Mouse (Mus musculus) MEL (cell line): ENCODE measurements around the gene Rit1. TPM values are rescaled to one million over a fixed set of nuclear protein-coding genes. Genes with fewer than 3 reads are reported as not detected.
A peak's percentile ranks its signal among the peaks of the same experiment; 100 is the strongest.

Experiments used
- DNase-seq: peaks from one replicate; pipeline ENCODE4 v3.0.0; 2011; ENCODE audit warnings: low read depth, low spot score
- H3K27ac ChIP-seq: 2 replicates; pipeline ENCODE4 v1.5.1; 2012; ENCODE audit warnings: low read depth, mild to moderate bottlenecking, control low read depth, low read length, moderate library complexity; ENCODE audit not compliant: control insufficient read depth
- H3K27me3 ChIP-seq, 2 experiments: fragments of 150-350 bp in 1 of 2; sonication (generic) in 1 of 2; 2 replicates each; pipeline ENCODE4 v1.6.1; 2012; ENCODE audit warnings: low read length in 2 of 2, mild to moderate bottlenecking in 2 of 2, improper control_type of control experiment in 1 of 2, moderate library complexity in 1 of 2; ENCODE audit not compliant: insufficient read depth in 2 of 2, control insufficient read depth in 1 of 2
- H3K36me3 ChIP-seq, 2 experiments: 2 replicates each; pipeline ENCODE4 v1.6.1; 2012 to 2014; ENCODE audit warnings: low read length in 2 of 2, improper control_type of control experiment in 1 of 2, inconsistent platforms in 1 of 2, mild to moderate bottlenecking in 1 of 2; ENCODE audit not compliant: insufficient read depth in 2 of 2, control insufficient read depth in 1 of 2
- H3K4me1 ChIP-seq, 2 experiments: fragments of 150-350 bp in 1 of 2; sonication (generic) in 1 of 2; 2 replicates each; pipeline ENCODE4 v1.6.1; 2012; ENCODE audit warnings: low read length in 2 of 2, improper control_type of control experiment in 1 of 2, mild to moderate bottlenecking in 1 of 2; ENCODE audit not compliant: insufficient read depth in 2 of 2, control insufficient read depth in 1 of 2
- H3K4me3 ChIP-seq, 2 experiments: fragments of 150-350 bp in 1 of 2; sonication (generic) in 1 of 2; 2 replicates each; pipeline ENCODE4 v1.5.1; 2012; ENCODE audit warnings: low read depth in 2 of 2, low read length in 2 of 2, mild to moderate bottlenecking in 2 of 2, moderate library complexity in 2 of 2, control low read depth in 1 of 2, improper control_type of control experiment in 1 of 2; ENCODE audit not compliant: control insufficient read depth in 1 of 2, insufficient read depth in 1 of 2
- H3K79me2 ChIP-seq: 2 replicates; pipeline ENCODE4 v1.6.1; 2012; ENCODE audit warnings: mild to moderate bottlenecking, low read length, moderate library complexity; ENCODE audit not compliant: control insufficient read depth, poor library complexity, insufficient read depth
- H3K9ac ChIP-seq: 2 replicates; pipeline ENCODE4 v1.6.1; 2012; ENCODE audit warnings: low read depth, mild to moderate bottlenecking, control low read depth, low read length, moderate library complexity; ENCODE audit not compliant: control insufficient read depth, poor library complexity, severe bottlenecking
- H3K9me3 ChIP-seq: fragments of 150-350 bp; sonication (generic); replicated peaks from 2 replicates; pipeline ENCODE4 v1.6.1; 2012; ENCODE audit warnings: mild to moderate bottlenecking, low read length, improper control_type of control experiment, moderate library complexity; ENCODE audit not compliant: insufficient read depth
- BHLHE40 ChIP-seq: IDR thresholded peaks from 2 replicates; pipeline ENCODE4 v1.6.1; 2012; ENCODE audit warnings: low read depth, mild to moderate bottlenecking, inconsistent platforms, low read length, improper control_type of control experiment, borderline replicate concordance
- CTCF ChIP-seq, 3 experiments: IDR thresholded peaks in 2 of 3; conservative IDR thresholded peaks in 1 of 3; 2 replicates each; pipeline ENCODE4 v1.5.1; 2011 to 2012; ENCODE audit warnings: low read length in 3 of 3, low read depth in 2 of 3, mild to moderate bottlenecking in 2 of 3, improper control_type of control experiment in 1 of 3, inconsistent platforms in 1 of 3, mixed read lengths in 1 of 3, moderate library complexity in 1 of 3; ENCODE audit not compliant: control insufficient read depth in 1 of 3, insufficient read depth in 1 of 3, poor library complexity in 1 of 3, severe bottlenecking in 1 of 3
- ELF1 ChIP-seq: IDR thresholded peaks from 2 replicates; pipeline ENCODE4 v1.6.1; 2014; ENCODE audit warnings: low read depth, mild to moderate bottlenecking, inconsistent platforms, low read length, improper control_type of control experiment, moderate library complexity
- EP300 ChIP-seq, 2 experiments: IDR thresholded peaks; 2 replicates each; pipeline ENCODE4 v1.6.1; 2011; ENCODE audit warnings: improper control_type of control experiment in 2 of 2, low read length in 2 of 2, low read depth in 1 of 2, mild to moderate bottlenecking in 1 of 2
- HCFC1 ChIP-seq: IDR thresholded peaks from 2 replicates; pipeline ENCODE4 v1.6.1; 2012; ENCODE audit warnings: low read depth, mild to moderate bottlenecking, inconsistent platforms, low read length, improper control_type of control experiment, moderate library complexity
- KAT2A ChIP-seq: conservative IDR thresholded peaks from 2 replicates; pipeline ENCODE4 v1.6.1; 2012; ENCODE audit warnings: low read depth, low read length, improper control_type of control experiment, inconsistent platforms
- MAFK ChIP-seq: IDR thresholded peaks from 2 replicates; pipeline ENCODE4 v1.6.1; 2011; ENCODE audit warnings: low read depth, mild to moderate bottlenecking, low read length, improper control_type of control experiment, borderline replicate concordance
- MAZ ChIP-seq: IDR thresholded peaks from 2 replicates; pipeline ENCODE4 v1.6.1; 2012; ENCODE audit warnings: low read depth, mild to moderate bottlenecking, inconsistent platforms, low read length, improper control_type of control experiment
- MEF2A ChIP-seq: IDR thresholded peaks from 2 replicates; pipeline ENCODE4 v1.6.1; 2014; ENCODE audit warnings: low read depth, mild to moderate bottlenecking, inconsistent platforms, low read length, improper control_type of control experiment; ENCODE audit not compliant: poor library complexity, insufficient replicate concordance, severe bottlenecking; ENCODE audit errors: extremely low read depth
- MXI1 ChIP-seq: IDR thresholded peaks from 2 replicates; pipeline ENCODE4 v1.6.1; 2011; ENCODE audit warnings: mild to moderate bottlenecking, low read depth, low read length, improper control_type of control experiment
- MYC ChIP-seq: IDR thresholded peaks from 2 replicates; pipeline ENCODE4 v1.6.1; 2011; ENCODE audit warnings: low read depth, mild to moderate bottlenecking, low read length, improper control_type of control experiment, moderate library complexity
- NELFE ChIP-seq: IDR thresholded peaks from 2 replicates; pipeline ENCODE4 v1.6.1; 2011; ENCODE audit warnings: low read depth, low read length, improper control_type of control experiment
- POLR2A ChIP-seq, 2 experiments: IDR thresholded peaks; 2 replicates each; pipeline ENCODE4 v1.6.1; 2011 to 2012; ENCODE audit warnings: low read length in 2 of 2, mild to moderate bottlenecking in 2 of 2, control low read depth in 1 of 2, improper control_type of control experiment in 1 of 2, low read depth in 1 of 2, moderate library complexity in 1 of 2; ENCODE audit not compliant: control insufficient read depth in 1 of 2, insufficient read depth in 1 of 2, poor library complexity in 1 of 2
- POLR2AphosphoS2 ChIP-seq: IDR thresholded peaks from 2 replicates; pipeline ENCODE4 v1.6.1; 2011; ENCODE audit warnings: low read length, improper control_type of control experiment
- POLR2AphosphoS5 ChIP-seq: IDR thresholded peaks from 2 replicates; pipeline ENCODE4 v1.6.1; 2012; ENCODE audit warnings: low read depth, borderline replicate concordance, mild to moderate bottlenecking, inconsistent platforms, low read length, moderate library complexity, mixed read lengths
- RAD21 ChIP-seq: IDR thresholded peaks from 2 replicates; pipeline ENCODE4 v1.6.1; 2011; ENCODE audit warnings: mild to moderate bottlenecking, low read depth, low read length, improper control_type of control experiment
- RCOR1 ChIP-seq: IDR thresholded peaks from 2 replicates; pipeline ENCODE4 v1.6.1; 2012; ENCODE audit warnings: low read depth, mild to moderate bottlenecking, inconsistent platforms, low read length, improper control_type of control experiment
- SIN3A ChIP-seq: IDR thresholded peaks from 2 replicates; pipeline ENCODE4 v1.6.1; 2012; ENCODE audit warnings: low read length, improper control_type of control experiment, inconsistent platforms
- SMC3 ChIP-seq: IDR thresholded peaks from 2 replicates; pipeline ENCODE4 v1.6.1; 2011; ENCODE audit warnings: low read depth, low read length, improper control_type of control experiment
- TAL1 ChIP-seq: IDR thresholded peaks from 2 replicates; pipeline ENCODE4 v1.6.1; 2012; ENCODE audit warnings: mild to moderate bottlenecking, inconsistent platforms, low read length, moderate library complexity, mixed read lengths
- TBP ChIP-seq: IDR thresholded peaks from 2 replicates; pipeline ENCODE4 v1.8.0; 2011; ENCODE audit warnings: low read depth, low read length, improper control_type of control experiment
- TCF12 ChIP-seq: IDR thresholded peaks from 2 replicates; pipeline ENCODE4 v1.6.1; 2014; ENCODE audit warnings: low read depth, mild to moderate bottlenecking, inconsistent platforms, low read length, improper control_type of control experiment, moderate library complexity
- UBTF ChIP-seq: IDR thresholded peaks from 2 replicates; pipeline ENCODE4 v1.6.1; 2012; ENCODE audit warnings: low read depth, mild to moderate bottlenecking, inconsistent platforms, low read length, improper control_type of control experiment, moderate library complexity, borderline replicate concordance; ENCODE audit not compliant: insufficient read depth
- USF2 ChIP-seq, 2 experiments: IDR thresholded peaks; 2 replicates each; pipeline ENCODE4 v1.6.1; 2011 to 2012; ENCODE audit warnings: improper control_type of control experiment in 2 of 2, low read length in 2 of 2, borderline replicate concordance in 1 of 2, inconsistent platforms in 1 of 2, low read depth in 1 of 2, mild to moderate bottlenecking in 1 of 2; ENCODE audit not compliant: insufficient read depth in 1 of 2
- ZC3H11A ChIP-seq: IDR thresholded peaks from 2 replicates; pipeline ENCODE4 v1.6.1; 2012; ENCODE audit warnings: low read depth, mild to moderate bottlenecking, inconsistent platforms, low read length, improper control_type of control experiment
- ZKSCAN1 ChIP-seq: IDR thresholded peaks from 2 replicates; pipeline ENCODE4 v1.6.1; 2012; ENCODE audit warnings: low read depth, mild to moderate bottlenecking, inconsistent platforms, low read length, improper control_type of control experiment, moderate library complexity
- ZMIZ1 ChIP-seq: IDR thresholded peaks from 2 replicates; pipeline ENCODE4 v1.6.1; 2012; ENCODE audit warnings: low read depth, mild to moderate bottlenecking, inconsistent platforms, low read length, improper control_type of control experiment, moderate library complexity
- ZNF384 ChIP-seq: IDR thresholded peaks from 2 replicates; pipeline ENCODE4 v1.6.1; 2012; ENCODE audit warnings: low read depth, mild to moderate bottlenecking, inconsistent platforms, low read length, improper control_type of control experiment
- polyA plus RNA-seq, 2 experiments: library from polyadenylated mRNA; stranded (reverse) in 1 of 2; unstranded in 1 of 2; fragments of >175 nt in 1 of 2; fragments of >200 nt in 1 of 2; gene quantifications; 2 replicates each; pipeline versions ENCODE4 v1.2.1 to v1.2.4; 2012; ENCODE audit warnings: low replicate concordance in 2 of 2, low read depth in 1 of 2; ENCODE audit not compliant: insufficient read length in 2 of 2, insufficient read depth in 1 of 2, missing spikeins in 1 of 2
- total RNA-seq: library from RNA; depleted of rRNA; stranded (reverse); fragments of 300-350 nt; gene quantifications from 2 replicates; pipeline ENCODE4 v1.2.3, GENCODE M21; 2012

Rit1 gene
- total and polyA plus RNA-seq, 3 experiments, result 28.7 to 34.1 TPM; not detected in 1

- TF ChIP-seq KAT2A, result no peak
- peak; percentile 73; the same call in 1 of the 2 replicates for TF ChIP-seq ZMIZ1
- no peak for TF ChIP-seq TBP
- 0 out of 6 replicates have a peak, but pooled peaks of 1 of the 3 experiments have one; percentile 6 for TF ChIP-seq CTCF (IDR thresholded peaks at IDR 0.05 in 2 of 3, conservative IDR thresholded peaks at IDR 0.05 in 1 of 3; ENCODE audit: control insufficient read depth in 1 of 3, insufficient read depth in 1 of 3, low read depth in 2 of 3, low read length in 3 of 3, poor library complexity in 1 of 3, severe bottlenecking in 1 of 3)
- TF ChIP-seq ZKSCAN1, result no peak
- TF ChIP-seq, all 39 proteins: peak for 17
These were observed at the start of gene Rit1 (continued) for GRCm38 (mm10) chr3:88716399-88717197.

- Histone ChIP-seq H3K36me3 (peaks cover 0 to 2% of the 10 kb centered on the region in 2 experiments; a peak in 2 of 4 replicates), H3K27me3 (no peaks in the 10 kb centered on the region)
These were observed 39.2 kb upstream of the Rit1 start for GRCm38 (mm10) chr3:88677399-88677798.

More at GRCm38 (mm10) chr3:88677399-88677798, 39.2 kb upstream of the Rit1 start:
- Histone ChIP-seq H3K4me3 (peak overlapping the region; percentile 69 to 70), H3K79me2 (no peaks in the 10 kb centered on the region; the same call in 1 of the 2 replicates), H3K9me3 (no peaks in the 10 kb centered on the region), H3K4me1 (no peaks in the 10 kb centered on the region), H3K9ac (peak overlapping the region; percentile 88), H3K27ac (no peak overlapping the region)
- TF ChIP-seq ZKSCAN1 (no peak), RAD21 (peak; percentile 98), NELFE (no peak), HCFC1 (peak; percentile 42; the same call in 1 of the 2 replicates), ZC3H11A (peak; percentile 93), MYC (peak; percentile 54; the same call in 1 of the 2 replicates), USF2 (IDR thresholded peaks at IDR 0.05; ENCODE audit: borderline replicate concordance in 1 of 2, insufficient read depth in 1 of 2, low read depth in 1 of 2, low read length in 2 of 2) (no peak), TAL1 (no peak), SMC3 (peak; percentile 92), EP300 (IDR thresholded peaks at IDR 0.05; ENCODE audit: low read depth in 1 of 2, low read length in 2 of 2) (peak in 1 of 2 experiments; percentile 4; a peak in 1 of 4 replicates), POLR2AphosphoS5 (no peak), POLR2A (IDR thresholded peaks at IDR 0.05; ENCODE audit: control insufficient read depth in 1 of 2, insufficient read depth in 1 of 2, low read depth in 1 of 2, low read length in 2 of 2, poor library complexity in 1 of 2) (no peak), SIN3A (peak; percentile 92), ZMIZ1 (no peak), ELF1 (peak; percentile 29; the same call in 1 of the 2 replicates), RCOR1 (0 out of 2 replicates have a peak, but pooled peaks have one; percentile 0), CTCF (IDR thresholded peaks at IDR 0.05 in 2 of 3, conservative IDR thresholded peaks at IDR 0.05 in 1 of 3; ENCODE audit: control insufficient read depth in 1 of 3, insufficient read depth in 1 of 3, low read depth in 2 of 3, low read length in 3 of 3, poor library complexity in 1 of 3, severe bottlenecking in 1 of 3) (peak; percentile 68 to 98 (median 80)), BHLHE40 (no peak), POLR2AphosphoS2 (no peak), MXI1 (peak; percentile 79), MEF2A (no peak), MAZ (no peak), TBP (no peak), TCF12 (no peak), UBTF (no peak), MAFK (no peak), ZNF384 (peak; percentile 42)
- peak; percentile 94 for DNase-seq
